Mouse (Mus musculus) kidney, adult 11 months (tissue): ENCODE results near the gene Hrh2.

Experiments used
- DNase-seq: peaks from one replicate; pipeline ENCODE4 v3.0.0; 2022

The Hrh2 gene

GRCm38 (mm10) chr13:54222921-54223769 lies 31.2 kb downstream of the Hrh2 start:
- DNase-seq, result no peak

GRCm38 (mm10) chr13:54227916-54228483 lies 36.1 kb downstream of the Hrh2 start:
- no peak for DNase-seq

- no peak for DNase-seq
Measured at GRCm38 (mm10) chr13:54230081-54230480, 38.2 kb downstream of the Hrh2 start.

GRCm38 (mm10) chr13:54231868-54232267 lies 39.9 kb downstream of the Hrh2 start:
- DNase-seq, result peak; percentile 34

- peak; percentile 59 for DNase-seq
Measured at GRCm38 (mm10) chr13:54237512-54237911, 45.6 kb downstream of the Hrh2 start.

GRCm38 (mm10) chr13:54238585-54239323 lies 46.8 kb downstream of the Hrh2 start:
- peak; percentile 16 for DNase-seq

GRCm38 (mm10) chr13:54242380-54242779 lies 50.5 kb downstream of the Hrh2 start:
- no peak for DNase-seq

- DNase-seq, result no peak
Measured at GRCm38 (mm10) chr13:54245204-54245603, 53.3 kb downstream of the Hrh2 start.

- peak; percentile 71 for DNase-seq
Measured at GRCm38 (mm10) chr13:54247545-54247944, 55.6 kb downstream of the Hrh2 start.

- no peak for DNase-seq
Measured at GRCm38 (mm10) chr13:54248436-54248995, 56.6 kb downstream of the Hrh2 start.

GRCm38 (mm10) chr13:54249007-54249406 lies 57.1 kb downstream of the Hrh2 start:
- peak; percentile 66 for DNase-seq

GRCm38 (mm10) chr13:54250346-54250745 lies 58.4 kb downstream of the Hrh2 start:
- no peak for DNase-seq

- DNase-seq, result no peak
Measured at GRCm38 (mm10) chr13:54251541-54252225, 59.8 kb downstream of the Hrh2 start.

GRCm38 (mm10) chr13:54257580-54258223 lies 65.8 kb downstream of the Hrh2 start:
- DNase-seq, result no peak

- no peak for DNase-seq
Measured at GRCm38 (mm10) chr13:54258231-54258743, 66.4 kb downstream of the Hrh2 start.

GRCm38 (mm10) chr13:54260318-54260717 lies 68.4 kb downstream of the Hrh2 start:
- no peak for DNase-seq

GRCm38 (mm10) chr13:54262741-54263510 lies 71.0 kb downstream of the Hrh2 start:
- no peak for DNase-seq

GRCm38 (mm10) chr13:54263641-54264040 lies 71.7 kb downstream of the Hrh2 start:
- DNase-seq, result no peak

- no peak for DNase-seq
Measured at GRCm38 (mm10) chr13:54266472-54266871, 74.5 kb downstream of the Hrh2 start.

- DNase-seq, result no peak
Measured at GRCm38 (mm10) chr13:54269087-54269486, 77.2 kb downstream of the Hrh2 start.

GRCm38 (mm10) chr13:54269628-54270027 lies 77.7 kb downstream of the Hrh2 start:
- no peak for DNase-seq
